Mouse (Mus musculus) heart, postnatal 0 days (tissue): Measurements from ENCODE around the gene Ndel1.

ENCODE experiments used
- CTCF ChIP-seq: IDR thresholded peaks from 2 replicates; pipeline ENCODE4 v1.5.1; 2016; ENCODE audit warnings: antibody characterized with exemption, control low read depth, low read depth
- EP300 ChIP-seq: IDR thresholded peaks from 2 replicates; pipeline ENCODE4 v1.6.1; 2016; ENCODE audit warnings: antibody characterized with exemption, low read depth

GRCm38 (mm10) chr11:68888253-68888652 lies 16.6 kb upstream of the Ndel1 start, which contains the start of gene Rnf222:
- TF ChIP-seq CTCF (no peak), EP300 (no peak)
